Mouse (Mus musculus): ENCODE measurements around the gene Wnt10a.

DNA sequence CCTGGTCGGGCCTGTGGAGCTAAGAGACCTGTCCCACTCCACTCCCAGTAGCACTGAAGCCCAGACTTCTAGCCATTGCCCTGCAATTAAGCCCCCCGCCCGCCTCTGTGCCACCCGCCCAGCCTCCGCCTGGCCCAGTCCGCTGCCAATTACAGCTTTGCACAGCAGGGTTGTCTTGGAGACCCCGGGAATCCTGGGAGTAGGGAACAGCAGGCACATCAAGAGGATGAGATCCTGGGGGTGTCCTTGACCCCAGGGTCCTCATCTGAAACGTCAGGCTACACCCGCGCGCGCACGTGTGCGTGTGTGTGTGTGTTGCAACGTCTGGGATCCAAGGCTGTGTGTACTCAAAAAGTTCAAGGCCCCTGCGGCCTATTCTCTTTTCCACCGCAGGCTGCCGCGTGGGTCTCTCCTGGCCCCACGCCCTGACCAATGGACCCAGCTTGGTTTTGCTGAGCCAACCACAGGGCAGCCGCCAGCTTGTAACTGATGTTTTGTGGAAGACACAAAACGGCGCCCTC, 16.3 kb downstream of the Wnt10a start:
- TF ChIP-seq CTCF (IDR thresholded peaks at IDR 0.05; ENCODE audit: insufficient read depth, low read depth, low read length): no peak
- no peak for TF ChIP-seq POLR2A (IDR thresholded peaks at IDR 0.05; ENCODE audit: insufficient read depth, low read depth, low read length)

Data from olfactory bulb, adult 2 months (tissue).